Mouse (Mus musculus) embryonic fibroblast, embryonic 13.5 days (primary cell): ENCODE measurements at regions not wholly inside any gene's neighbourhood (a gene's known extent, or its start where the extent isn't known, plus 50 kb on each side); places are given as distances from the start of the nearest gene placed in this dataset.

ENCODE experiments used
- CTCF ChIP-seq: IDR thresholded peaks from 2 replicates; pipeline ENCODE4 v1.5.1; 2011; ENCODE audit warnings: mild to moderate bottlenecking, control low read depth, low read length, moderate library complexity, borderline replicate concordance; ENCODE audit not compliant: insufficient read depth
- POLR2A ChIP-seq: IDR thresholded peaks from 2 replicates; pipeline ENCODE4 v1.6.1; 2011; ENCODE audit warnings: low read depth, mild to moderate bottlenecking, control low read depth, low read length, moderate library complexity

DNA sequence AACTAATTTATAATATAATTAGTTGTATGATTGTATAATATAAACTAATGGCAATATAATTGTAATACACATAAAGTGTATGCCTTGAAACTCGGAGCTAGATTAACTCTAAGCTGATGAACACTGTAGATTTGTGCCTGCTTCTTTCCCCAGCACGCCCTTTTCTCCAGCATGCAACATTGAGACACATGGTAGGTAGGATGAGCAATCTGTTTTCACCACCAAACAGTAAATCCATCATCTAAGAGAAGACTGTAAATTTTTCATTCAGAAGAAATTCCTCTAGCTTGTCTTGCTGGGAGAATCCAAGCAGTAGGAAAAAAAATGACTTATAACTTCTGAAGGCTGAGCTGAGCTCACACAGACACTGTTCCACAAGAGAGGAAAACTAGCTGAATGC lies 71.8 kb upstream of the Adamts18 start:
- TF ChIP-seq CTCF, result no peak
- no peak for TF ChIP-seq POLR2A
